Mouse (Mus musculus) stomach, embryonic 16.5 days (tissue): Measurements from ENCODE around the gene Nudt5. TPM values are rescaled to one million over a fixed set of nuclear protein-coding genes. Genes with fewer than 3 reads are reported as not detected.
A peak's percentile ranks its signal among the peaks of the same experiment; 100 is the strongest.

Experiments
- ATAC-seq: fragments of 200-750 bp; cut with Nextera tagmentation; 2 replicates; pipeline ENCODE4 v1.8.0; 2017; ENCODE audit warnings: moderate number of reproducible peaks, moderate TSS enrichment; ENCODE audit not compliant: insufficient read depth, low FRiP score
- H3K27ac ChIP-seq: fragments of 300-500 bp; sonication (generic); 2 replicates; pipeline ENCODE4 v1.5.1; 2014; ENCODE audit warnings: low read length
- H3K27me3 ChIP-seq: fragments of 300-500 bp; sonication (generic); 2 replicates; pipeline ENCODE4 v1.6.1; 2014; ENCODE audit warnings: low read length, control low read depth, mixed read lengths; ENCODE audit not compliant: control insufficient read depth, insufficient read depth
- H3K36me3 ChIP-seq: fragments of 300-500 bp; sonication (generic); 2 replicates; pipeline ENCODE4 v1.6.1; 2014; ENCODE audit warnings: low read length; ENCODE audit not compliant: control insufficient read depth, insufficient read depth
- H3K4me1 ChIP-seq: fragments of 300-500 bp; sonication (generic); 2 replicates; pipeline ENCODE4 v1.6.1; 2014; ENCODE audit warnings: low read length, control low read depth, mixed read lengths; ENCODE audit not compliant: control insufficient read depth, insufficient read depth
- H3K4me2 ChIP-seq: fragments of 300-500 bp; sonication (generic); 2 replicates; pipeline ENCODE4 v1.6.1; 2014; ENCODE audit warnings: low read depth, low read length, mixed read lengths
- H3K4me3 ChIP-seq: fragments of 300-500 bp; sonication (generic); replicated peaks from 2 replicates; pipeline ENCODE4 v1.5.1; 2014; ENCODE audit warnings: mild to moderate bottlenecking, low read length
- H3K9ac ChIP-seq: fragments of 300-500 bp; sonication (generic); 2 replicates; pipeline ENCODE4 v1.6.1; 2014; ENCODE audit warnings: low read length
- H3K9me3 ChIP-seq: fragments of 300-500 bp; sonication (generic); replicated peaks from 2 replicates; pipeline ENCODE4 v1.6.1; 2016; ENCODE audit warnings: low read length, control low read depth; ENCODE audit not compliant: control insufficient read depth
- WGBS: fragments of 180-500 bp; shearing (Covaris S2); extraction: QIAGEN DNeasy Blood & Tissue Kit; methylation state at CpG from one replicate; pipeline ENCODE4 v1.1.7; 2014; 5-methylcytosine and 5-hydroxymethylcytosine counted together
- polyA plus RNA-seq: library from polyadenylated mRNA; unstranded; fragments of >200 nt; fragmentation: Nextera tagmentation; extraction: Ambion mirVana; gene quantifications from 2 replicates; pipeline ENCODE4 v1.2.1, GENCODE M21; 2015

Nudt5 gene
- polyA plus RNA-seq, 1 experiment from 2014 or later, result 69.7 TPM

GRCm38 (mm10) chr2:5811235-5811782 lies 33.5 kb upstream of the Nudt5 start:
- H3K9ac ChIP-seq, result no peak overlapping the region
- ATAC-seq, result no peak
- no peak overlapping the region for H3K4me2 ChIP-seq
- H3K36me3 ChIP-seq, result peaks cover 9% of the 10 kb centered on the region
- no peak overlapping the region for H3K4me3 ChIP-seq
- WGBS, result 90% methylated on average over 5 of the region's 5 CpGs
- no peaks in the 10 kb centered on the region for H3K4me1 ChIP-seq
- no peak overlapping the region for H3K27ac ChIP-seq
- no peaks in the 10 kb centered on the region for H3K9me3 ChIP-seq
- H3K27me3 ChIP-seq, result no peaks in the 10 kb centered on the region

GRCm38 (mm10) chr2:5821264-5821663 lies 23.6 kb upstream of the Nudt5 start:
- Histone ChIP-seq H3K36me3 (peaks cover 17% of the 10 kb centered on the region; the same call in 1 of the 2 replicates), H3K4me1 (no peaks in the 10 kb centered on the region), H3K27ac (no peak overlapping the region), H3K27me3 (no peaks in the 10 kb centered on the region), H3K9ac (no peak overlapping the region), H3K4me3 (no peak overlapping the region), H3K9me3 (no peaks in the 10 kb centered on the region), H3K4me2 (no peak overlapping the region)
- 89% methylated on average over 10 of the region's 10 CpGs for WGBS
- ATAC-seq, result no peak

GRCm38 (mm10) chr2:5822449-5822848 lies 22.4 kb upstream of the Nudt5 start:
- no peak for ATAC-seq
- Histone ChIP-seq H3K27ac (no peak overlapping the region), H3K36me3 (peaks cover 20% of the 10 kb centered on the region; the same call in 1 of the 2 replicates), H3K4me3 (no peak overlapping the region), H3K27me3 (no peaks in the 10 kb centered on the region), H3K9me3 (no peaks in the 10 kb centered on the region), H3K4me2 (no peak overlapping the region), H3K9ac (no peak overlapping the region), H3K4me1 (no peaks in the 10 kb centered on the region)
- 91% methylated on average over 6 of the region's 6 CpGs for WGBS

GRCm38 (mm10) chr2:5824213-5824612 lies 20.6 kb upstream of the Nudt5 start:
- no peaks in the 10 kb centered on the region for H3K27me3 ChIP-seq
- no peaks in the 10 kb centered on the region for H3K9me3 ChIP-seq
- no peak overlapping the region for H3K4me3 ChIP-seq
- 13% methylated on average over 1 of the region's 1 CpGs for WGBS
- no peak overlapping the region for H3K9ac ChIP-seq
- peaks cover 17% of the 10 kb centered on the region; the same call in 1 of the 2 replicates for H3K36me3 ChIP-seq
- no peaks in the 10 kb centered on the region for H3K4me1 ChIP-seq
- H3K4me2 ChIP-seq, result no peak overlapping the region
- H3K27ac ChIP-seq, result no peak overlapping the region
- ATAC-seq, result no peak

- Histone ChIP-seq H3K9ac (no peak overlapping the region), H3K36me3 (peaks cover 15% of the 10 kb centered on the region; the same call in 1 of the 2 replicates)
Measured at GRCm38 (mm10) chr2:5824685-5825084, 20.1 kb upstream of the Nudt5 start.

GRCm38 (mm10) chr2:5825265-5825913 lies 19.4 kb upstream of the Nudt5 start:
- H3K4me1 ChIP-seq, result no peaks in the 10 kb centered on the region
- WGBS, result 94% methylated on average over 5 of the region's 5 CpGs
- H3K9me3 ChIP-seq, result no peaks in the 10 kb centered on the region
- no peak overlapping the region for H3K4me2 ChIP-seq
- no peak overlapping the region for H3K27ac ChIP-seq
- H3K9ac ChIP-seq, result no peak overlapping the region
- no peak overlapping the region for H3K4me3 ChIP-seq
- no peak for ATAC-seq
- H3K36me3 ChIP-seq, result peaks cover 15% of the 10 kb centered on the region; the same call in 1 of the 2 replicates
- no peaks in the 10 kb centered on the region for H3K27me3 ChIP-seq

More at GRCm38 (mm10) chr2:5824685-5825084, 20.1 kb upstream of the Nudt5 start:
- no peaks in the 10 kb centered on the region for H3K9me3 ChIP-seq
- WGBS, result 73% methylated on average over 5 of the region's 5 CpGs
- H3K4me3 ChIP-seq, result no peak overlapping the region
- no peaks in the 10 kb centered on the region for H3K27me3 ChIP-seq
- no peak for ATAC-seq
- H3K4me1 ChIP-seq, result no peaks in the 10 kb centered on the region
- H3K4me2 ChIP-seq, result no peak overlapping the region
- no peak overlapping the region for H3K27ac ChIP-seq

DNA sequence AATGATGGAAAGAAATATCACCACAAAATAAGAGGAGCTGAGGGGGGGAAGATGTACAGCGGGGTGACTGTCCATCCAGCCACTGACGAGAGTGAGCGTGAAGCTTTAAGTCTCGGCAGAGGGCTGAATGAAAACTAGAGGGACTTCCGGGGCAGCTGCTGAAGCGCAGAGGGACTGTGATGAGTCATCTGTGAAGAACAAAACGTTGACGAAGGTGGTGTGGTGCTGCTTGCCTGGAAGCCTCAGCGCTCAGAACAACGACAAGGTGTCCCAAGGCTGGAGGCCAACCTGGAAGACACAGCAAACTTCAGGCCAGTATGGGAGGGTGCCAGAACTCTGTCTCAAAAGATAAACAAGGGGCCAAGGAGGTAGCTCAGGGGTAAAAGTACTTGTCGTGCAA lies 4.0 kb upstream of the Nudt5 start:
- no peak for ATAC-seq
- peaks cover 28% of the 10 kb centered on the region for H3K36me3 ChIP-seq
- H3K27me3 ChIP-seq, result no peaks in the 10 kb centered on the region
- no peaks in the 10 kb centered on the region for H3K9me3 ChIP-seq
- no peak overlapping the region for H3K27ac ChIP-seq
- peaks cover 2% of the 10 kb centered on the region; the same call in 1 of the 2 replicates for H3K4me1 ChIP-seq
- no peak overlapping the region for H3K4me2 ChIP-seq
- no peak overlapping the region for H3K9ac ChIP-seq
- no peak overlapping the region for H3K4me3 ChIP-seq
- 94% methylated on average over 11 of the region's 11 CpGs for WGBS

DNA sequence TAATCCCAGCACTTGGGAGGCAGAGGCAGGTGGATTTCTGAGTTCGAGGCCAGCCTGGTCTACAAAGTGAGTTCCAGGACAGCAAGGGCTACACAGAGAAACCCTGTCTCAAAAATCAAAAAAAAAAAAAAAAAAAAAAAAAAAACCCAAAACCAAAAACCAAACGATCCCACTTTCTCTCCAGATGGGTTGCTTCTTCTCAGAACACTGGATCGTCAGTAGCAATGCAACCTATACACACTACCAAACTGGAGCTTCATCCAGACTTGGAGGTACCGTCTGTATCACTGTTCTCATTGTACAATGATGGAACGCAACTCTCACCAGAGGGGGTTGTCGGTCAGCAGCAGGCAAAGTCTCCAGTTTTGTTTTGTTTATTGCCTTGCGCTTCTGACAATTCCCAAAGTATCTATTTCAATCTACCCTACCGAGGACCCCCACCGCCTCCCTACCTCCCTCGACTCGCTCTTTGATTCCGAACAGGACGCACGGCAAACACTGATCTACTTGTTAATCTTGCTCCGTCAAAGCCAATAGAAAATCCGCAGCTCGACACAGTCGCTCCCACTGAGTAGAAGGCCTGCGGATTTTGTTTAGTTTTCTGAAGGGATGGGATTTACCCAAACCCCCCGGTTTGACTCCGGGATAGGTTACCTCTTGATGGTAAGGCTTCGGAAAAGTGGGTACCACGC lies 492 bp upstream of the Nudt5 start:
- no peaks in the 10 kb centered on the region for H3K9me3 ChIP-seq
- no peaks in the 10 kb centered on the region for H3K27me3 ChIP-seq
- whole genome bisulfite sequencing, result 4% methylated on average over 23 of the region's 23 CpGs
- H3K9ac ChIP-seq, result peak overlapping the region; percentile 94
- H3K4me1 ChIP-seq, result peaks cover 12% of the 10 kb centered on the region
- H3K27ac ChIP-seq, result peak overlapping the region; percentile 83
- peak overlapping the region; percentile 74 for H3K4me3 ChIP-seq
- H3K36me3 ChIP-seq, result peaks cover 22% of the 10 kb centered on the region
- peak overlapping the region; percentile 68 for H3K4me2 ChIP-seq
- peak; percentile 33 for ATAC-seq

GRCm38 (mm10) chr2:5845826-5846225 lies 1.0 kb downstream of the Nudt5 start:
- 16% methylated on average over 4 of the region's 4 CpGs for WGBS
- H3K9me3 ChIP-seq, result no peaks in the 10 kb centered on the region
- H3K27ac ChIP-seq, result peak overlapping the region; percentile 83; the same call in 1 of the 2 replicates
- peak overlapping the region; percentile 64 for H3K4me2 ChIP-seq
- H3K27me3 ChIP-seq, result no peaks in the 10 kb centered on the region
- peaks cover 12% of the 10 kb centered on the region for H3K4me1 ChIP-seq
- H3K9ac ChIP-seq, result peak overlapping the region; percentile 94
- no peak for ATAC-seq
- peak overlapping the region; percentile 74 for H3K4me3 ChIP-seq
- H3K36me3 ChIP-seq, result peaks cover 7% of the 10 kb centered on the region
